Mouse (Mus musculus) stomach, postnatal 0 days (tissue): ENCODE results near the gene Psme2. TPM values are rescaled to one million over a fixed set of nuclear protein-coding genes. Genes with fewer than 3 reads are reported as not detected.

Experiments used
- ATAC-seq: fragments of 200-750 bp; cut with Nextera tagmentation; 2 replicates; pipeline ENCODE4 v1.8.0; 2017; ENCODE audit not compliant: low FRiP score, low TSS enrichment
- DNase-seq: peaks from one replicate; pipeline ENCODE4 v3.0.0-alpha.2; 2016; ENCODE audit warnings: low spot score
- H3K27ac ChIP-seq: fragments of 300-500 bp; sonication (generic); replicated peaks from 2 replicates; pipeline ENCODE4 v1.5.1; 2014; ENCODE audit warnings: mild to moderate bottlenecking, control low read depth
- H3K27me3 ChIP-seq: fragments of 300-500 bp; sonication (generic); 2 replicates; pipeline ENCODE4 v1.6.1; 2014; ENCODE audit warnings: low read length; ENCODE audit not compliant: control insufficient read depth, insufficient read depth
- H3K36me3 ChIP-seq: fragments of 300-500 bp; sonication (generic); 2 replicates; pipeline ENCODE4 v1.6.1; 2014; ENCODE audit warnings: low read length, mixed read lengths; ENCODE audit not compliant: control insufficient read depth, insufficient read depth
- H3K4me1 ChIP-seq: fragments of 300-500 bp; sonication (generic); replicated peaks from 2 replicates; pipeline ENCODE4 v1.6.1; 2014; ENCODE audit warnings: antibody characterized with exemption; ENCODE audit not compliant: control insufficient read depth, insufficient read depth
- H3K4me2 ChIP-seq: fragments of 300-500 bp; sonication (generic); replicated peaks from 2 replicates; pipeline ENCODE4 v1.6.1; 2014; ENCODE audit warnings: low read depth, mild to moderate bottlenecking, control low read depth, moderate library complexity
- H3K4me3 ChIP-seq: fragments of 300-500 bp; sonication (generic); 2 replicates; pipeline ENCODE4 v1.5.1; 2014; ENCODE audit warnings: low read depth, low read length, control low read depth
- H3K9ac ChIP-seq: fragments of 300-500 bp; sonication (generic); 2 replicates; pipeline ENCODE4 v1.6.1; 2014; ENCODE audit warnings: mild to moderate bottlenecking, low read length, control low read depth, mixed read lengths
- H3K9me3 ChIP-seq: fragments of 300-500 bp; sonication (generic); 2 replicates; pipeline ENCODE4 v1.6.1; 2016; ENCODE audit warnings: low read length; ENCODE audit not compliant: control insufficient read depth
- CTCF ChIP-seq: IDR thresholded peaks from 2 replicates; pipeline ENCODE4 v1.5.1; 2016; ENCODE audit warnings: antibody characterized with exemption, low read depth, mild to moderate bottlenecking, moderate library complexity
- EP300 ChIP-seq: optimal IDR thresholded peaks from 2 replicates; pipeline ENCODE3; 2016; ENCODE audit warnings: antibody characterized with exemption
- WGBS: fragments of 180-500 bp; shearing (Covaris S2); extraction: QIAGEN DNeasy Blood & Tissue Kit; methylation state at CpG from one replicate; pipeline ENCODE4 v1.1.7; 2014; 5-methylcytosine and 5-hydroxymethylcytosine counted together
- polyA plus RNA-seq: library from polyadenylated mRNA; unstranded; fragments of >200 nt; fragmentation: Nextera tagmentation; extraction: Ambion mirVana; gene quantifications from 2 replicates; pipeline ENCODE4 v1.2.1, GENCODE M21; 2015

Gene Psme2
- polyA plus RNA-seq, 1 experiment from 2014 or later, result 316 TPM

DNA sequence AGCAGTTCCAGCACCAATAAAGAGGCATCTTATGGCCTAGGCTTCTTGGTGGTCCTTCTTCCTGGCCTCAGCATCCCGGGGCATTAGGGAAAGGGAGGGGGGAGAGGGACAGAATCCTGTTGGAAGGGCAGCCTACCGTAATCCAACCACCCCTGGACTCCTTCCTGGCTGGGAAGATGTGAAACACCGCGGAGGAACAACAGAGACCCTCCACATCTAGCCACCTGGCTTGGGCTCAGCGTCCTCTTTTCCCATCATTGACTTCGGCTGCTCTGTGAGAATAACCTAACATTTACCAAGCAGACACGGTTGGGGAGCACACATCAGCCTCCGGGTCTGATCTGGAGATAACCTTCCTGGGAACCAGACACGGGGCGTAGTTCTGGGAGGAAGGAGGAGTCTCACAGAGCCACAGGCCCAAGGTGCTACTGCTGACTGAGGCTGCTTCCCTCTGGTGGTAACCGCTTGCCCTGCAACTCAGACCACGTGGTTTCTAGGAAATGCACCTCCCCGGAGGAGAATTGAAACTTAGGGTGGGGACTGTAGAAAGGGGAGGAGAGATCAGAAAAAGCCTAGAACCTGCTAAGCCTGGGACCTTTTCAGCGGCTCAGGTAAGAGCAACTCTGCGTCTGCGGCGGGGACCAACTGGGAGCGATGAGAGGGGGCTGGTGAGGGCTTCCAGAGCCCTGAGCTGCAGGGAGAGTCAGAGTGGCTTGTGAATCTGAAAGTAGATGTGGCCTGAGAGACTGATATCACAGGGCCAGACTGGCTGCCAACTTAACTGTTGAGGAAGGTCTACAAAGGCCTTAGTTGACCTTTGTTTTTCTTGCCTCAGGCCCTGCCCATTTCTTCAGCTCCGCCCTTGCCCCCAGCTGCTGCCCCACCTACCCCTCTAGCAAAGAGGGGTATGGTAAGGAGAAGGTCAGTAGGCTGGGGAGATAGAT, 13.0 kb upstream of the Psme2 start:
- peak; percentile 95 for DNase-seq
- H3K27ac ChIP-seq, result peak overlapping the region; percentile 94
- H3K9me3 ChIP-seq, result no peaks in the 10 kb centered on the region
- TF ChIP-seq EP300 (peak; percentile 34), CTCF (peak; percentile 97)
- H3K27me3 ChIP-seq, result no peaks in the 10 kb centered on the region
- H3K4me1 ChIP-seq, result no peaks in the 10 kb centered on the region
- H3K9ac ChIP-seq, result peak overlapping the region; percentile 74
- WGBS, result 13% methylated on average over 19 of the region's 19 CpGs
- H3K36me3 ChIP-seq, result peaks cover 10% of the 10 kb centered on the region
- peak overlapping the region; percentile 62 for H3K4me2 ChIP-seq
- peak overlapping the region; percentile 51 for H3K4me3 ChIP-seq
- peak; percentile 94 for ATAC-seq

DNA sequence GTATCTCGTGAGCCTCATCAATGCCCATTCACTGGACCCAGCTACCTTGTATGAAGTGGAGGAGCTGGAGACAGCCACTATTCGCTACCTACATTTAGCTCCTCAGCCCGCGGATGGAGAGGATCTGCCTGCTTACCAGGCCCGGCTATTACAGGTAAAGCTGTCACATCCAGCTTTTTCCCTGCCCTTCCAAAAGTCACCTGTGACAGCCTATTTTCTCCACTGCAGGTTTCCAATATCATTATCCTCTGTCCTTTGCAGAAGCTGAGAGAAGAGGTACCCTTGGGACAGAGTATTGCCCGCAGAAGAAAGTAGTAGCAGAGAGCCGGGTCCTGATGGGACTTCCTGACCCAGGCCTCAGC, 12.3 kb upstream of the Psme2 start, which contains the start of gene Irf9:
Gene Irf9, plus strand, starts transcription at position 301 of the 362 bp plus-strand sequence.
- 83% methylated on average over 7 of the region's 7 CpGs for WGBS

DNA sequence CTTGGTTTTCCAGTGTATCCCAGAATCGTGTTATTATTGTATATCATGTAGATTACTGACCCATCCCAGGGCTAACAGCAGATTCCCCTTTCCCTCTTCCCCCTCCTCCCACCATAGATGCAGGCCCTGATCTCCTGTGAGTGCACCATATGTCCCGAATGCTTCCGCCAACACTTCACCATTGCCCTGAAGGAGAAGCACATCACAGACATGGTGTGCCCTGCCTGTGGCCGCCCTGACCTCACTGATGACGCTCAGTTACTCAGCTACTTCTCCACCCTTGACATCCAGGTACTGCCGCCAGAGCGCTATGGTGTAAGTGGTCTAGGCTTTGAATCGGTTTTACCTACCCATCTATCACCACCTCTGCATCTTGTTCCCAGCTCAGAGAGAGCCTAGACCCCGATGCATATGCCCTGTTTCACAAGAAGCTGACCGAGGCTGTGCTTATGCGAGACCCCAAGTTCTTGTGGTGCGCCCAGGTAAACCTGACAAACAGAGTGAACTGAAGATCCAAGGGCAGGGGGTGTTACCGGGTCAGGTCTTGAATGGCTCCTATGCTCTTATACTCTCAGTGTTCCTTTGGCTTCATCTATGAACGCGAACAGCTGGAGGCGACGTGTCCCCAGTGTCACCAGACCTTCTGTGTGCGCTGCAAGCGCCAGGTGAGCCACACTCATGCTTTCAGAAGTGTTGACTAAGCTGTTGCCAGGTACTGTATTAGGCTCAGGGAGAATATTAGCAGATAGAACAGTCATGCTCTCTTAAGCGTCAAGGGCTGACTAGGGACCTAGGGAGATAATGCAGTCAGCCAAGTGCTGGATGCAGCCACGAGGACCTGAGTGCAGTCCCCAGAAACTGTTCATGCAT, 7.8 kb upstream of the Psme2 start:
- DNase-seq (no peak), ATAC-seq (no peak)
- H3K4me2 ChIP-seq, result no peak overlapping the region
- H3K27ac ChIP-seq, result no peak overlapping the region
- TF ChIP-seq CTCF (no peak), EP300 (no peak)
- no peaks in the 10 kb centered on the region for H3K9me3 ChIP-seq
- no peaks in the 10 kb centered on the region for H3K4me1 ChIP-seq
- no peaks in the 10 kb centered on the region for H3K27me3 ChIP-seq
- no peak overlapping the region for H3K4me3 ChIP-seq
- H3K36me3 ChIP-seq, result peaks cover 32% of the 10 kb centered on the region
- 94% methylated on average over 21 of the region's 21 CpGs for WGBS
- H3K9ac ChIP-seq, result no peak overlapping the region

More for the DNA sequence above, 12.3 kb upstream of the Psme2 start, which contains the start of gene Irf9:
- no peaks in the 10 kb centered on the region for H3K9me3 ChIP-seq
- TF ChIP-seq EP300 (no peak), CTCF (no peak)
- no peak for DNase-seq
- peak within 1 kb of the TSS; percentile 62 for H3K4me2 ChIP-seq
- H3K27ac ChIP-seq, result peak within 1 kb of the TSS; percentile 94
- H3K9ac ChIP-seq, result peak within 1 kb of the TSS; percentile 74
- H3K27me3 ChIP-seq, result no peaks in the 10 kb centered on the region
- H3K4me1 ChIP-seq, result no peaks in the 10 kb centered on the region
- H3K4me3 ChIP-seq, result peak within 1 kb of the TSS; percentile 51
- peaks cover 13% of the 10 kb centered on the region for H3K36me3 ChIP-seq
- no peak; the same call in 1 of the 2 replicates for ATAC-seq

DNA sequence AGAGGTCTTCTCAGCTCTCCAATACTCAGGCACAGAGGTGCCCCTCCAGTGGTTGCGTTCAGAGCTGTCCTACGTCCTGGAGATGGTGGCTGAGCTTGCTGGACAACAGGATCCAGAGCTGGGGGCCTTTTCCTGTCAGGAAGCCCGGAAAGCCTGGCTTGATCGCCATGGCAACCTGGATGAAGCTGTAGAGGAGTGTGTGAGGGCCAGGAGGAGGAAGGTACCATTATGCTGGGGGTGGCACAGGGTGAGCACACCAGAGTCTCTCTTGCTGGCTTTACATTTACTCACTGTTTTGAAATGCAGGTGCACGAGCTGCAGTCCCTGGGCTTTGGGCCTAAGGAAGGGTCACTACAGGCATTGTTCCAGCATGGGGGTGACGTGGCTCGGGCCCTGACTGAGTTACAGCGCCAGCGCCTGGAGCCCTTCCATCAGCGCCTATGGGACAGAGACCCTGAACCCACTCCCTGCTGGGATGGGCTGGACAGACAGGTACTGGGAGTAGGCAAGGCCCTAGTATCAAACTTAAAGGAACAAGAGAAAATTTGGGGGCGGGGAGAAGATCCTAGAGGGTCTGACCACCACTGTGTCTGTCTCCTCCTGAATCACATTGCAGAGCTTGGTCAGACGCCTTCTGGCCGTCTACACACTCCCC, 5.2 kb upstream of the Psme2 start:
- Histone ChIP-seq H3K9ac (no peak overlapping the region), H3K4me3 (no peak overlapping the region), H3K4me1 (peaks cover 2% of the 10 kb centered on the region; the same call in 1 of the 2 replicates), H3K27me3 (no peaks in the 10 kb centered on the region), H3K36me3 (peaks cover 32% of the 10 kb centered on the region), H3K4me2 (no peak overlapping the region), H3K9me3 (no peaks in the 10 kb centered on the region), H3K27ac (no peak overlapping the region)
- ATAC-seq (no peak), DNase-seq (no peak)
- WGBS, result 86% methylated on average over 13 of the region's 13 CpGs
- TF ChIP-seq EP300 (no peak), CTCF (no peak)

DNA sequence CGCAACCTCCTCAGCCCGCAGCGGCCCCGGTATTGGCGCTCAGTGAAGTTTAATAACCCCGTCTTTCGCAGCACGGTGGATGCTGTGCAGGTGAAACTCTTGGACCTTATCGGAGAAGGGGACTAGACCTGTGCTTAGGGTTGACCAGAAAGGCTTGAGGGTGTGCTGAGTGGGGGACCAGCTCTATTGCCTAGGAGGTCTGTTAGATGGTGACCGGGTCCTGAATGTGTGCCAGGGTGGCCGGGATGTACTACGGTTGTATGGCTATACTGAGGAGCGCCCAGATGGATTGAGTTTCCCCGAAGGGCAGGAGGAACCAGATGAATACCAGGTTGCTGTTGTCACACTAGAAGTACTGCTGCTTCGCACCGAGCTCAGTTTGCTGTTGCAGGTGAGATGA, 1.3 kb upstream of the Psme2 start:
- Histone ChIP-seq H3K4me3 (peak overlapping the region; percentile 72), H3K4me2 (peak overlapping the region; percentile 96), H3K4me1 (peaks cover 2% of the 10 kb centered on the region; the same call in 1 of the 2 replicates), H3K27ac (peak overlapping the region; percentile 96), H3K9me3 (no peaks in the 10 kb centered on the region), H3K36me3 (peaks cover 17% of the 10 kb centered on the region), H3K27me3 (no peaks in the 10 kb centered on the region), H3K9ac (peak overlapping the region; percentile 91)
- ATAC-seq (no peak), DNase-seq (peak; percentile 40)
- TF ChIP-seq EP300 (no peak), CTCF (no peak)
- WGBS, result 3% methylated on average over 16 of the region's 16 CpGs
